Mouse (Mus musculus) bone marrow, adult 2 months (tissue): ENCODE results near the gene Etv1.

Experiments used
- CTCF ChIP-seq: fragments of 200-500 bp; IDR thresholded peaks from 2 replicates; pipeline ENCODE4 v1.5.1; 2011; ENCODE audit warnings: low read length, control low read depth; ENCODE audit not compliant: control insufficient read depth, insufficient read depth
- POLR2A ChIP-seq: fragments of 200-500 bp; IDR thresholded peaks from 2 replicates; pipeline ENCODE4 v1.6.1; 2011; ENCODE audit warnings: low read depth, mild to moderate bottlenecking, control low read depth, low read length, borderline replicate concordance; ENCODE audit not compliant: control insufficient read depth

- TF ChIP-seq CTCF (no peak), POLR2A (no peak)
Observed at GRCm38 (mm10) chr12:38780006-38780954, 1.1 kb downstream of the Etv1 start.
